Mouse (Mus musculus): ENCODE measurements around the gene Ms4a14. TPM values are rescaled to one million over a fixed set of nuclear protein-coding genes. Genes with fewer than 3 reads are reported as not detected.
"Not testable (repeated sequence)": the region's sequence is repeated elsewhere in the genome, so short reads cannot be mapped to it uniquely, and the experiment has no call there.

Gene Ms4a14
- 0.15 and 0.18 TPM in 2 replicates for polyA plus RNA-seq (2012; rRNA removed)

GRCm38 (mm10) chr19:11314354-11314753 lies at the start of gene Ms4a14:
Gene Ms4a14 (minus strand): TSS chr19:11314454.
- TF ChIP-seq CTCF (IDR thresholded peaks at IDR 0.05; ENCODE audit: borderline replicate concordance, extremely low read depth, insufficient read depth, insufficient read length), result no peak
- TF ChIP-seq POLR2A (IDR thresholded peaks at IDR 0.05; ENCODE audit: borderline replicate concordance, extremely low read depth, insufficient read depth, insufficient read length, poor library complexity, severe bottlenecking), result no peak

GRCm38 (mm10) chr19:11362002-11362401 lies 47.7 kb upstream of the Ms4a14 start:
- TF ChIP-seq POLR2A (IDR thresholded peaks at IDR 0.05; ENCODE audit: borderline replicate concordance, extremely low read depth, insufficient read depth, insufficient read length, poor library complexity, severe bottlenecking), result no peak
- no peak for TF ChIP-seq CTCF (IDR thresholded peaks at IDR 0.05; ENCODE audit: borderline replicate concordance, extremely low read depth, insufficient read depth, insufficient read length)
- DNase-seq (ENCODE audit: low read depth), result no peak

More at GRCm38 (mm10) chr19:11314354-11314753, at the start of gene Ms4a14:
- no peak for DNase-seq (ENCODE audit: low read depth)

GRCm38 (mm10) chr19:11360106-11360505 lies 45.9 kb upstream of the Ms4a14 start:
- no peak for DNase-seq (ENCODE audit: low read depth)
- TF ChIP-seq CTCF (IDR thresholded peaks at IDR 0.05; ENCODE audit: borderline replicate concordance, extremely low read depth, insufficient read depth, insufficient read length) (no peak), POLR2A (IDR thresholded peaks at IDR 0.05; ENCODE audit: borderline replicate concordance, extremely low read depth, insufficient read depth, insufficient read length, poor library complexity, severe bottlenecking) (no peak)

- DNase-seq (ENCODE audit: low read depth), result no peak
- no peak for TF ChIP-seq CTCF (IDR thresholded peaks at IDR 0.05; ENCODE audit: borderline replicate concordance, extremely low read depth, insufficient read depth, insufficient read length)
- TF ChIP-seq POLR2A (IDR thresholded peaks at IDR 0.05; ENCODE audit: borderline replicate concordance, extremely low read depth, insufficient read depth, insufficient read length, poor library complexity, severe bottlenecking), result no peak
Observed at GRCm38 (mm10) chr19:11355730-11356129, 41.5 kb upstream of the Ms4a14 start.

- no peak for DNase-seq (ENCODE audit: low read depth)
- TF ChIP-seq POLR2A (IDR thresholded peaks at IDR 0.05; ENCODE audit: borderline replicate concordance, extremely low read depth, insufficient read depth, insufficient read length, poor library complexity, severe bottlenecking), result no peak
- TF ChIP-seq CTCF (IDR thresholded peaks at IDR 0.05; ENCODE audit: borderline replicate concordance, extremely low read depth, insufficient read depth, insufficient read length), result 0 out of 2 replicates have a peak, but pooled peaks have one; percentile 3
Observed at GRCm38 (mm10) chr19:11351878-11352277, 37.6 kb upstream of the Ms4a14 start.

- TF ChIP-seq CTCF (IDR thresholded peaks at IDR 0.05; ENCODE audit: borderline replicate concordance, extremely low read depth, insufficient read depth, insufficient read length), result no peak
- no peak for TF ChIP-seq POLR2A (IDR thresholded peaks at IDR 0.05; ENCODE audit: borderline replicate concordance, extremely low read depth, insufficient read depth, insufficient read length, poor library complexity, severe bottlenecking)
- DNase-seq (ENCODE audit: low read depth), result peak; percentile 12
Observed at GRCm38 (mm10) chr19:11349698-11350481, 35.6 kb upstream of the Ms4a14 start.

- no peak for DNase-seq (ENCODE audit: low read depth)
- no peak for TF ChIP-seq POLR2A (IDR thresholded peaks at IDR 0.05; ENCODE audit: borderline replicate concordance, extremely low read depth, insufficient read depth, insufficient read length, poor library complexity, severe bottlenecking)
- TF ChIP-seq CTCF (IDR thresholded peaks at IDR 0.05; ENCODE audit: borderline replicate concordance, extremely low read depth, insufficient read depth, insufficient read length), result no peak
Observed at GRCm38 (mm10) chr19:11343992-11344391, 29.7 kb upstream of the Ms4a14 start.

- DNase-seq (ENCODE audit: low read depth), result no peak
- TF ChIP-seq POLR2A (IDR thresholded peaks at IDR 0.05; ENCODE audit: borderline replicate concordance, extremely low read depth, insufficient read depth, insufficient read length, poor library complexity, severe bottlenecking) (no peak), CTCF (IDR thresholded peaks at IDR 0.05; ENCODE audit: borderline replicate concordance, extremely low read depth, insufficient read depth, insufficient read length) (no peak)
Observed at GRCm38 (mm10) chr19:11343147-11343546, 28.9 kb upstream of the Ms4a14 start.

- TF ChIP-seq POLR2A (IDR thresholded peaks at IDR 0.05; ENCODE audit: borderline replicate concordance, extremely low read depth, insufficient read depth, insufficient read length, poor library complexity, severe bottlenecking) (no peak), CTCF (IDR thresholded peaks at IDR 0.05; ENCODE audit: borderline replicate concordance, extremely low read depth, insufficient read depth, insufficient read length) (no peak)
Observed at GRCm38 (mm10) chr19:11335932-11336331, 21.7 kb upstream of the Ms4a14 start, which contains the start of gene Ms4a7. Gene Ms4a7 (minus strand): TSS chr19:11336146.

GRCm38 (mm10) chr19:11321123-11321522 lies 6.9 kb upstream of the Ms4a14 start:
- no peak for DNase-seq (ENCODE audit: low read depth)
- no peak for TF ChIP-seq CTCF (IDR thresholded peaks at IDR 0.05; ENCODE audit: borderline replicate concordance, extremely low read depth, insufficient read depth, insufficient read length)
- TF ChIP-seq POLR2A (IDR thresholded peaks at IDR 0.05; ENCODE audit: borderline replicate concordance, extremely low read depth, insufficient read depth, insufficient read length, poor library complexity, severe bottlenecking), result no peak

More at GRCm38 (mm10) chr19:11335932-11336331, 21.7 kb upstream of the Ms4a14 start, which contains the start of gene Ms4a7:
- no peak for DNase-seq (ENCODE audit: low read depth)

- no peak for DNase-seq (ENCODE audit: low read depth)
- TF ChIP-seq POLR2A (IDR thresholded peaks at IDR 0.05; ENCODE audit: borderline replicate concordance, extremely low read depth, insufficient read depth, insufficient read length, poor library complexity, severe bottlenecking) (no peak), CTCF (IDR thresholded peaks at IDR 0.05; ENCODE audit: borderline replicate concordance, extremely low read depth, insufficient read depth, insufficient read length) (no peak)
Observed at GRCm38 (mm10) chr19:11316786-11317185, 2.5 kb upstream of the Ms4a14 start.

- TF ChIP-seq CTCF (IDR thresholded peaks at IDR 0.05; ENCODE audit: borderline replicate concordance, extremely low read depth, insufficient read depth, insufficient read length), result no peak
- no peak for TF ChIP-seq POLR2A (IDR thresholded peaks at IDR 0.05; ENCODE audit: borderline replicate concordance, extremely low read depth, insufficient read depth, insufficient read length, poor library complexity, severe bottlenecking)
- no peak for DNase-seq (ENCODE audit: low read depth)
Observed at GRCm38 (mm10) chr19:11308888-11309287, 5.4 kb downstream of the Ms4a14 start.

- not testable (repeated sequence) for DNase-seq (ENCODE audit: low read depth)
Observed at GRCm38 (mm10) chr19:11299529-11299928, 14.7 kb downstream of the Ms4a14 start.

Measured in brain, embryonic 14.5 days (tissue).